Mouse (Mus musculus): ENCODE measurements at regions not wholly inside any gene's neighbourhood (a gene's known extent, or its start where the extent isn't known, plus 50 kb on each side); places are given as distances from the start of the nearest gene placed in this dataset.

GRCm38 (mm10) chr10:24357636-24358035 is 134.3 kb downstream of the Moxd1 start:
- no peak for DNase-seq (ENCODE audit: extremely low spot score in 1 of 2, low spot score in 1 of 2)

GRCm38 (mm10) chr10:24361424-24361823 is 138.1 kb downstream of the Moxd1 start:
- no peak for DNase-seq (ENCODE audit: extremely low spot score in 1 of 2, low spot score in 1 of 2)

GRCm38 (mm10) chr10:24365369-24365768 is 142.1 kb downstream of the Moxd1 start:
- no peak for DNase-seq (ENCODE audit: extremely low spot score in 1 of 2, low spot score in 1 of 2)

- DNase-seq (ENCODE audit: extremely low spot score in 1 of 2, low spot score in 1 of 2): no peak
Observed at GRCm38 (mm10) chr10:24367010-24367409, 143.7 kb downstream of the Moxd1 start.

- DNase-seq (ENCODE audit: extremely low spot score in 1 of 2, low spot score in 1 of 2): no peak
Observed at GRCm38 (mm10) chr10:24373957-24374356, 150.6 kb downstream of the Moxd1 start.

- DNase-seq (ENCODE audit: extremely low spot score in 1 of 2, low spot score in 1 of 2): no peak
Observed at GRCm38 (mm10) chr10:24379291-24379690, 156.0 kb downstream of the Moxd1 start.

- no peak for DNase-seq (ENCODE audit: extremely low spot score in 1 of 2, low spot score in 1 of 2)
Observed at GRCm38 (mm10) chr10:24380478-24381273, 157.4 kb downstream of the Moxd1 start.

- peak in 1 of 2 experiments; percentile 43 for DNase-seq (ENCODE audit: extremely low spot score in 1 of 2, low spot score in 1 of 2)
Observed at GRCm38 (mm10) chr10:24381917-24382316, 158.6 kb downstream of the Moxd1 start.

- DNase-seq (ENCODE audit: extremely low spot score in 1 of 2, low spot score in 1 of 2): no peak
Observed at GRCm38 (mm10) chr10:24384061-24384460, 160.7 kb downstream of the Moxd1 start.

- DNase-seq (ENCODE audit: extremely low spot score in 1 of 2, low spot score in 1 of 2): no peak
Observed at GRCm38 (mm10) chr10:24388229-24388628, 164.9 kb downstream of the Moxd1 start.

- no peak for DNase-seq (ENCODE audit: extremely low spot score in 1 of 2, low spot score in 1 of 2)
Observed at GRCm38 (mm10) chr10:24391039-24391438, 167.7 kb downstream of the Moxd1 start.

GRCm38 (mm10) chr10:24392066-24392465 is 168.7 kb downstream of the Moxd1 start:
- no peak for DNase-seq (ENCODE audit: extremely low spot score in 1 of 2, low spot score in 1 of 2)

- peak in 1 of 2 experiments; percentile 13 for DNase-seq (ENCODE audit: extremely low spot score in 1 of 2, low spot score in 1 of 2)
Observed at GRCm38 (mm10) chr10:24395999-24396784, 172.9 kb downstream of the Moxd1 start.

- DNase-seq (ENCODE audit: extremely low spot score in 1 of 2, low spot score in 1 of 2): no peak
Observed at GRCm38 (mm10) chr10:24397125-24397524, 173.8 kb downstream of the Moxd1 start.

- no peak for DNase-seq (ENCODE audit: extremely low spot score in 1 of 2, low spot score in 1 of 2)
Observed at GRCm38 (mm10) chr10:24404851-24405250, 181.5 kb downstream of the Moxd1 start.

GRCm38 (mm10) chr10:24406953-24407352 is 183.6 kb downstream of the Moxd1 start:
- DNase-seq (ENCODE audit: extremely low spot score in 1 of 2, low spot score in 1 of 2): no peak

- DNase-seq (ENCODE audit: extremely low spot score in 1 of 2, low spot score in 1 of 2): no peak
Observed at GRCm38 (mm10) chr10:24407411-24408227, 184.3 kb downstream of the Moxd1 start.

- no peak for DNase-seq (ENCODE audit: extremely low spot score in 1 of 2, low spot score in 1 of 2)
Observed at GRCm38 (mm10) chr10:24409976-24410375, 185.3 kb upstream of the Ccn2 start.

- DNase-seq (ENCODE audit: extremely low spot score in 1 of 2, low spot score in 1 of 2): no peak
Observed at GRCm38 (mm10) chr10:24410885-24411284, 184.4 kb upstream of the Ccn2 start.

GRCm38 (mm10) chr10:24422498-24423160 is 172.6 kb upstream of the Ccn2 start:
- DNase-seq (ENCODE audit: extremely low spot score in 1 of 2, low spot score in 1 of 2): no peak

Measured in layer of hippocampus, postnatal 25 days (tissue).